Mouse (Mus musculus) embryonic facial prominence, embryonic 15.5 days (tissue): ENCODE results near the gene Ube4a. TPM values are rescaled to one million over a fixed set of nuclear protein-coding genes. Genes with fewer than 3 reads are reported as not detected.

Experiments used
- ATAC-seq: fragments of 200-750 bp; cut with Nextera tagmentation; 2 replicates; pipeline ENCODE4 v1.8.0; 2017; ENCODE audit warnings: low read depth, moderate TSS enrichment; ENCODE audit not compliant: insufficient number of reproducible peaks, low FRiP score, low TSS enrichment
- H3K27ac ChIP-seq: fragments of 300-500 bp; sonication (generic); replicated peaks from 2 replicates; pipeline ENCODE4 v1.5.1; 2015; ENCODE audit warnings: mild to moderate bottlenecking, inconsistent platforms
- H3K27me3 ChIP-seq: fragments of 300-500 bp; sonication (generic); 2 replicates; pipeline ENCODE4 v1.6.1; 2015; ENCODE audit warnings: inconsistent platforms
- H3K36me3 ChIP-seq: fragments of 300-500 bp; sonication (generic); 2 replicates; pipeline ENCODE4 v1.6.1; 2015; ENCODE audit warnings: mild to moderate bottlenecking, inconsistent platforms
- H3K4me1 ChIP-seq: fragments of 300-500 bp; sonication (generic); 2 replicates; pipeline ENCODE4 v1.6.1; 2015; ENCODE audit warnings: inconsistent platforms
- H3K4me2 ChIP-seq: fragments of 300-500 bp; sonication (generic); replicated peaks from 2 replicates; pipeline ENCODE4 v1.6.1; 2015; ENCODE audit warnings: mild to moderate bottlenecking, inconsistent platforms
- H3K4me3 ChIP-seq: fragments of 300-500 bp; sonication (generic); replicated peaks from 2 replicates; pipeline ENCODE4 v1.5.1; 2015; ENCODE audit warnings: mild to moderate bottlenecking, inconsistent platforms
- H3K9ac ChIP-seq: fragments of 300-500 bp; sonication (generic); 2 replicates; pipeline ENCODE4 v1.6.1; 2015; ENCODE audit warnings: inconsistent platforms
- H3K9me3 ChIP-seq: fragments of 300-500 bp; sonication (generic); replicated peaks from 2 replicates; pipeline ENCODE4 v1.6.1; 2016; ENCODE audit warnings: inconsistent platforms
- WGBS: fragments of 180-500 bp; shearing (Covaris S2); methylation state at CpG from one replicate; pipeline ENCODE4 v1.1.7; 2015; 5-methylcytosine and 5-hydroxymethylcytosine counted together
- polyA plus RNA-seq: library from polyadenylated mRNA; unstranded; fragments of >200 nt; fragmentation: Nextera tagmentation; extraction: Ambion mirVana; gene quantifications from 2 replicates; pipeline ENCODE4 v1.2.1, GENCODE M21; 2015

Gene Ube4a
- polyA plus RNA-seq, 1 experiment from 2014 or later = 23.6 TPM

DNA sequence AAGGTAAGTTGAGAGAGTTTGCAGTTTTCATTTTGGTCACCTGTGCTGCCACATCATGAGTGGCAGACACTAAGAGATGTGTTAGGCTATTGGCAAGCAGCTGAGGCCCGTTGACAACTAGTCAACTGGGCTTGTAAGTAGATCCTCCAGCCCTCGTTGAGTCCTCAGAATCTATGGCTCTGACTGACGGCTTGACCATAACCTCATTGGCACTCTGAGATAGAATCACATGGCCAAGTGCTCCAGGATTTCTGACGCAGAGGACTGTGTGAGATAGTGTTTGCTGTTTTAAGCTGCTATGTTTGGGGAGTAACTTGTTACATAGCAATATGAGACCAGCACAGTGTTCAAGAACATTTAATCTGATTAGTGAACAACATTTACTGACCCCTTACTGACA is 23.6 kb downstream of the Ube4a start:
- Histone ChIP-seq H3K9ac (no peak overlapping the region), H3K4me3 (no peak overlapping the region), H3K27ac (no peak overlapping the region), H3K4me1 (no peaks in the 10 kb centered on the region), H3K4me2 (no peak overlapping the region), H3K27me3 (no peaks in the 10 kb centered on the region), H3K9me3 (no peaks in the 10 kb centered on the region), H3K36me3 (peaks cover 83% of the 10 kb centered on the region)
- 89% methylated on average over 4 of the region's 4 CpGs for WGBS
- no peak for ATAC-seq

DNA sequence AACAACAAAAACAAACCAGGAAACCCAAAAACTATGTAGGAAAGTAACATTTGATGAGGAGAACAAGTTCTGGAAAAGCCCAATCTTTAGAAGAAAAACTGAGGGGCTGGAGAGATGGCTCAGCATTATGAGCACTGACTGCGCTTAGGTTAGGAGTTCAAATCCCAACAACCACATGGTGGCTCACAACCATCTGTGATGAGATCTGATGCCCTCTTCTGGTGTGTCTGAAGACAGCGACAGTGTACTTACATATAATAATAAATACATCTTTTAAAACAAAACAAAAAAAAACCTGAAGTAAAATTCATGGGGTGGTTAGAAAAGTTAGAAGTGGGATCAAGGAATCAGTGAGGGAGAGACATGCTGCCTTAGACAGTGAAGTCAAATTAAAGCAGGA is 43.9 kb downstream of the Ube4a start:
- Histone ChIP-seq H3K36me3 (peaks cover 12% of the 10 kb centered on the region; the same call in 1 of the 2 replicates), H3K27ac (peak overlapping the region; percentile 98), H3K4me3 (peak overlapping the region; percentile 95), H3K4me1 (peaks cover 4% of the 10 kb centered on the region; the same call in 1 of the 2 replicates), H3K4me2 (peak overlapping the region; percentile 68), H3K9me3 (no peaks in the 10 kb centered on the region), H3K9ac (no peak overlapping the region), H3K27me3 (no peaks in the 10 kb centered on the region)
- 72% methylated on average over 2 of the region's 2 CpGs for WGBS
- ATAC-seq = no peak

DNA sequence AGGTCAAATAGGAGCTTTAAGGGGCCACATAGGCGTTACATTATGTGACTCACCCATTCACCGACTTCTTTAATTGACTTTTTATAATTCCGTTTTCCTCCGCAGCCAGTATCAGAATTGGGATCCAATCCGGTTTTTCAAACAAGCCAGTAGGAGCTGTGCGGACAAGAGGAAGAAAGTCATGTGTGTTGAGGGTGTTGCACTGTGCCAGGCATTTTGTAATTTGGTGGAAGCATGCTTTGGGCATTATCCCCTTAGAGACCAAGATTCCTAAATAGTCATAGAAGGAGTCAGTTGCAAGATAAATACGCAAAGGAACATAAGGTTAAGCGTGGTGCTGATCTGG is 44.3 kb downstream of the Ube4a start:
- under 1% methylated on average over 8 of the region's 8 CpGs for WGBS
- Histone ChIP-seq H3K4me2 (peak overlapping the region; percentile 68), H3K27ac (peak overlapping the region; percentile 98), H3K9ac (peak overlapping the region; percentile 91), H3K4me1 (peaks cover 4% of the 10 kb centered on the region; the same call in 1 of the 2 replicates), H3K4me3 (peak overlapping the region; percentile 95), H3K27me3 (no peaks in the 10 kb centered on the region), H3K36me3 (0 out of 2 replicates have a peak, but pooled peaks cover 9% of the 10 kb centered on the region), H3K9me3 (no peaks in the 10 kb centered on the region)
- peak; percentile 88 for ATAC-seq

DNA sequence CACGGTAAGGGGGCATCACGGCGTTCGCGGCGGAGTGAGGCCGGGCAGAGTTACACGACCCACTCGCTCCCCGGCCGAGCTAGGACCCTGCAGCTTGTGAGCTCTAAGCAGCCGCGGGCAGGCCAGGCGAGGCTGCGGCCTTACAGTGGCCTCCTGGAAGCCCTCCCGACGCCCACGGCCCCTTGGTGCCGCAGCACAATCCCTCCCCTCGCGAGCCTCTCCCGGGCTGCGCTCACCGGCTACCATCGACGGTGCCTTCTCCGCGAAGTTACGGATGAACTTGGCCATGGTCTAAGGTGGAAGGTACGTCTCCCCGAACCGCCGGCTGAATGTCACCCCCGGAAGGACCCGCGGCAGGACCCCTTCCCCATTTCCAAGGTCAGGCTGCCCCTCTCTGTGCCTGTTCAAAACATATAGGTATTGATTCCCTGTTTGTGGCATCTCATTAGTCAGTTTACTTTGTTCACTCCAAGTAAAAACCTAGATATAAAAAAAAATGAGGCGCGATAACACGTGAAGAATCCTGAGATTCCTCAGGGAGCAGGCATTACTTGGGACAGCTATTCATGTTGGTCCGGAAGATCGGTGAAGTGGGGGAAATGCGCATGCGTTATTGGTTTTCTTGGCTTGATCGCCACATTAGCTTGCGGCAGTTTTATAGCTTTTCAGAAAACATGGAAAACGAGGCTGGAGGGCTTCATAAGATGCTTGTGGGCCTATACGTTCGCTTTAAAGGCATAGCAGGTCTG is 44.9 kb downstream of the Ube4a start, which contains the start of gene Atp5l:
TSS of gene Atp5l (minus strand) at position 369 of the 749 bp plus-strand sequence.
- no peaks in the 10 kb centered on the region for H3K9me3 ChIP-seq
- H3K4me1 ChIP-seq = peaks cover 6% of the 10 kb centered on the region
- peak; percentile 88 for ATAC-seq
- peak within 1 kb of the TSS; percentile 98 for H3K27ac ChIP-seq
- peak within 1 kb of the TSS; percentile 91 for H3K9ac ChIP-seq
- no peaks in the 10 kb centered on the region for H3K27me3 ChIP-seq
- under 1% methylated on average over 48 of the region's 48 CpGs for WGBS
- peak within 1 kb of the TSS; percentile 68 for H3K4me2 ChIP-seq
- H3K36me3 ChIP-seq = 0 out of 2 replicates have a peak, but pooled peaks cover 9% of the 10 kb centered on the region
- H3K4me3 ChIP-seq = peak within 1 kb of the TSS; percentile 95

DNA sequence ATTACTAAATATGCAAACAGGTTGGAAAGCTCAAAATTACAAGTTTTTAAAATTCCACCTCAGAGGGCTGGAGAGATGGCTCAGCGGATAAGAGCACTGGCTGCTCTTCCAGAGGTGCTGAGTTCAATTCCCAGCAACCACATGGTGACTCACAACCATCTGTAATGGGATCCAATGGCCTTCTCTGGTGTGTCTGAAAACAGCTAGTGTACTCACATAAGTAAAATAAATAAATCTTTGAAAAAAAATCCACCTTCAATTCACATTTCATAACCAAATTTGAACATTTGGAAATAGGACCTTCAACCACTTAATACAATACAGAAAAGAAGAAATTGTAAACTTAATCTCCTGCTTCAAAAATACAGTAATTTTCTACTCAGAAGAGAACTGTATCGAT is 45.8 kb downstream of the Ube4a start:
- H3K9me3 ChIP-seq = no peaks in the 10 kb centered on the region
- no peak overlapping the region for H3K27ac ChIP-seq
- H3K4me3 ChIP-seq = peak overlapping the region; percentile 95
- 0 out of 2 replicates have a peak, but pooled peaks cover 5% of the 10 kb centered on the region for H3K36me3 ChIP-seq
- H3K4me1 ChIP-seq = peaks cover 15% of the 10 kb centered on the region
- WGBS = 34% methylated on average over 2 of the region's 2 CpGs
- peak overlapping the region; percentile 68 for H3K4me2 ChIP-seq
- no peak for ATAC-seq
- no peaks in the 10 kb centered on the region for H3K27me3 ChIP-seq
- H3K9ac ChIP-seq = peak overlapping the region; percentile 91; the same call in 1 of the 2 replicates

DNA sequence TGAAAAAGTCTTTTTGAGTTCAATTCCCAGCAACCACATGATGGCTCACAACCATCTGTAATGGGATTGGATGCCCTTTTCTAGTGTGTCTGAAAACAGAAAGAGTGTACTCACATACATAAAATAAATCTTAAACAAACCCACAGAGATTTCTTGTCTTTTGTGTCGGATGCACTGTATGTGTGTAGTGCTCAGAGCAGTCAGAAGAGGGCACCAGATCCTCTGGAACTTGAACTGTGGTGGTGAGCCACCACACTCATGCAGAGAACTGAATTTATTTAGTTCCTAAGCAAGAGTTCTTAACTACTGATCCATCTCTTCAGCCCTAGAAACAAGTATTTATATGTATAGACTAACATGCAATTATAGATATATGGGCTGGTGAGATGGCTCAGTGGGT is 49.2 kb downstream of the Ube4a start:
- H3K27me3 ChIP-seq = no peaks in the 10 kb centered on the region
- H3K4me2 ChIP-seq = no peak overlapping the region
- 53% methylated on average over 1 of the region's 1 CpGs for WGBS
- H3K9ac ChIP-seq = no peak overlapping the region
- no peak for ATAC-seq
- peaks cover 17% of the 10 kb centered on the region for H3K36me3 ChIP-seq
- peaks cover 15% of the 10 kb centered on the region for H3K4me1 ChIP-seq
- no peak overlapping the region for H3K4me3 ChIP-seq
- H3K27ac ChIP-seq = no peak overlapping the region
- H3K9me3 ChIP-seq = no peaks in the 10 kb centered on the region

DNA sequence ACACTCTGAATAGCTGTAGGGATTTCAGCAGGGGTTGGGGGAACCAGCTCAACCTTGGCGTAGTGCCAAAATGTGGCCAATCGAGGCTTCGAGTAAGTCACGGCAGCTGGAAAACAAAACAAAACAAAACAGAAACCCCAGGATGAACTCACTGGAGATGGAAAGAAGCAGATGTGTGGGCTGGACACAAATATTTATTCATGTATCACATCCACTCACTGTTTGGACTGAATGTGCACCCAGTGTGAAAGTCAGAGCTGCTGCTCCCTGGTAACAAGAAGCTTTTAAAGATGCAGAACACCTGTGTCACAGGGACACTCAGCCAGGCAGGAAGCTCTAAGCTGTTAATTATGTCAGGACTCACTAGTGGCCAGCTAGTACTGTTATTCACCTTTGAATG is 50.7 kb downstream of the Ube4a start:
- no peak overlapping the region for H3K4me3 ChIP-seq
- peaks cover 28% of the 10 kb centered on the region for H3K36me3 ChIP-seq
- H3K9me3 ChIP-seq = no peaks in the 10 kb centered on the region
- peaks cover 15% of the 10 kb centered on the region for H3K4me1 ChIP-seq
- H3K4me2 ChIP-seq = no peak overlapping the region
- H3K27me3 ChIP-seq = no peaks in the 10 kb centered on the region
- WGBS = 29% methylated on average over 4 of the region's 4 CpGs
- H3K9ac ChIP-seq = no peak overlapping the region
- no peak overlapping the region for H3K27ac ChIP-seq
- ATAC-seq = no peak

DNA sequence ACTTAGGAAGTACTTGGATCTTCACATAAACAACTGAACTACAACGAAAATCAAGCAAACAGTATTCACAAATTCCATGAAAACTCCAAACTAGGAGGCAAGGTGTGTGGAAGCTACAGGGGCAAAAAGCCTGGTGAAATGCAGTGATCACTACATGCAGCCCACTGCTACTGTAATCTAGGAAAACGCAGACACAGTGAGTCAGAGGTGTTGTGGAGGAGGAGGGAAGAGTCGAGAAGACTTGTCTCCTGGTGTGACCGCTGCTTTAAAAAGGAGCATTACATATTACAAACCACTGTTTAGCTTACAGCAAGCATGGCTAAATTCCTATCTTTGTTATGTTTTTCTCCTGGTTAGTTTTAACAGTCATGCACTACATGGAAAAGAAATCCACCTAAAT is 54.0 kb downstream of the Ube4a start:
- Histone ChIP-seq H3K4me1 (peaks cover 11% of the 10 kb centered on the region), H3K9ac (no peak overlapping the region), H3K27me3 (no peaks in the 10 kb centered on the region), H3K9me3 (no peaks in the 10 kb centered on the region), H3K4me2 (no peak overlapping the region), H3K36me3 (peaks cover 28% of the 10 kb centered on the region), H3K4me3 (no peak overlapping the region), H3K27ac (no peak overlapping the region)
- WGBS = 94% methylated on average over 4 of the region's 4 CpGs
- no peak for ATAC-seq

DNA sequence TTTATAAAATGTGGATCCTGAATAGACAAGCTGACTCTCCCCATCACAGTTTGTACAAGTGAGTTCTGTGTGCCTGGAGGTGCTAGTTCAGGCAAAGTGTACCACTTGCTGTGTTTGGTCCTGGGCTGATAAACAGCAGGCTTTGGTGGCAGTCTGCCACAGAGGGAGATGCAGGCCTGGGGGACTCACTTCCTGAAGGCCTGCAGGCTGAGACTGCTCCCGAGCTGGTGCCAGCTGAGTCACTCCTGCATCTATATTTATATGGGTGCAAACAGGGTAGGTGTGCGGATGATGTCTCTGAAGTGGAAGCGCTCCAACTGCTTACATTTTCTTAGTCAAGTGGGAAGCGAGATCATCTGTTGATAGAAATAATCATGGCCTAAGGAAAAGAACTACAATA is 59.8 kb downstream of the Ube4a start:
- H3K9me3 ChIP-seq = no peaks in the 10 kb centered on the region
- H3K4me2 ChIP-seq = no peak overlapping the region
- no peaks in the 10 kb centered on the region for H3K27me3 ChIP-seq

DNA sequence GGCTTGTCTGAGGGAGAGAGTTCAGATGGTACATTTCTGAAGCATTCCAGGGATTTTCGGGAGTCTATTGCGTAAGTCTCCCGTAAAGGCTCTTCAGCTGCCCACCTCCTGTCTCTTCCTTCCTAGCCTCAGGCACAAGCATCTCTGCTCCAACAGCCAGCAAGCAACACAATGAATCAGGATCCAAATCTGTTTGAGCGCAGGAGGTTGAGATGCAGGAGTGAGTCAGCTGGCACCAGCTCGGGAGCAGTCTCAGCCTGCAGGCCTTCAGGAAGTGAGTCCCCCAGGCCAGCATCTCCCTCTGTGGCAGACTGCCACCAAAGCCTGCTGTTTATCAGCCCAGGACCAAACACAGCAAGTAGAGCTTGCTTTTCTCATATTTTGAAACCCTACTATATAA is 60.4 kb downstream of the Ube4a start:
- Histone ChIP-seq H3K4me2 (no peak overlapping the region), H3K36me3 (no peaks in the 10 kb centered on the region; the same call in 1 of the 2 replicates), H3K4me3 (no peak overlapping the region), H3K27me3 (no peaks in the 10 kb centered on the region), H3K9ac (no peak overlapping the region), H3K27ac (no peak overlapping the region), H3K9me3 (no peaks in the 10 kb centered on the region), H3K4me1 (peaks cover 5% of the 10 kb centered on the region; the same call in 1 of the 2 replicates)
- no peak for ATAC-seq
- WGBS = 23% methylated on average over 5 of the region's 5 CpGs

More for the DNA sequence above, 59.8 kb downstream of the Ube4a start:
- WGBS = 59% methylated on average over 4 of the region's 4 CpGs
- Histone ChIP-seq H3K4me3 (no peak overlapping the region), H3K36me3 (peaks cover 5% of the 10 kb centered on the region), H3K4me1 (peaks cover 5% of the 10 kb centered on the region; the same call in 1 of the 2 replicates), H3K9ac (no peak overlapping the region), H3K27ac (no peak overlapping the region)
- ATAC-seq = no peak

DNA sequence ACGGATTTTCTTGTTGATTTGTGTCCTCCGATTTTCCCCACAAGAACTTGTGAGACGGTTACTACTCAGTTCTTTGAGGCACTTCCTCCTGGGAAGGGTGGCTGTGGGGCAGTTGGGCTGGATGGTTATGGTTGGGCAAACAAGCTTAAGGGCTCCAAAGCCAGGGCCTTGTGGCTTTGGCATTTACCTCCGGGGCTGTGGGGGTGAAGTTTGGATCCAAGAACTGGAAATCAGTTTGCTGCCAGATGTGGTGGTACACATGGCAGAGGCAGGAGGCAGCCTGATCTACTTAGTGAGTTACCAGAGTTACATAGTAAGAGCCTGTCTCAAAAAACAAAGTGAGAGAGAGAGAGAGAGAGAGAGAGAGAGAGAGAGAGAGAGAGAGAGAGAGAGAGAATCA is 61.5 kb downstream of the Ube4a start:
- no peak for ATAC-seq
- H3K36me3 ChIP-seq = no peaks in the 10 kb centered on the region
- H3K9me3 ChIP-seq = no peaks in the 10 kb centered on the region
- no peaks in the 10 kb centered on the region for H3K27me3 ChIP-seq
- no peak overlapping the region for H3K9ac ChIP-seq
- no peak overlapping the region for H3K4me3 ChIP-seq
- WGBS = 67% methylated on average over 4 of the region's 4 CpGs
- no peak overlapping the region for H3K4me2 ChIP-seq
- peaks cover 5% of the 10 kb centered on the region; the same call in 1 of the 2 replicates for H3K4me1 ChIP-seq
- H3K27ac ChIP-seq = no peak overlapping the region

DNA sequence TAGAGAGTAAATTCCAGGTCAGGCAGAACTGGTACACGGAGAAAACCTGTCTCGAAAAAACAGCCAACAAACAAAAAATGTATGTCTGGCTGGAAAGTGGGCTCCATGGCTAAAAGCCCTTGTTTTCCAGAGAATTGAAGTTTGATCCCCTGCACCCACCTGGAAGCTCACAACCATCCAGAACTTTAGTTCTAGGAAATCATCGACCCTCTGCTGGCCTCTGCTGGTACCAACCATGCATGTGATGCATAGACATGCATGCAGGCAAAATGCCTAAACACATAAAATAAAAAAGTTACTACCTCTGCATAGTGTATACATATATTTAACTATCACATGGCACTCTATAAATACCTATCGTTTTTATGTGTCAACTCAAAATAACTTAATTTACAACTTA is 65.0 kb downstream of the Ube4a start:
- Histone ChIP-seq H3K27me3 (no peaks in the 10 kb centered on the region), H3K9ac (no peak overlapping the region), H3K4me2 (no peak overlapping the region), H3K4me3 (no peak overlapping the region), H3K27ac (no peak overlapping the region), H3K4me1 (peaks cover 5% of the 10 kb centered on the region; the same call in 1 of the 2 replicates), H3K9me3 (no peaks in the 10 kb centered on the region), H3K36me3 (no peaks in the 10 kb centered on the region)
- no peak for ATAC-seq
- WGBS = 62% methylated on average over 4 of the region's 4 CpGs
